Mouse (Mus musculus): ENCODE measurements around the gene Catsper1. TPM values are rescaled to one million over a fixed set of nuclear protein-coding genes. Genes with fewer than 3 reads are reported as not detected.
A peak's percentile ranks its signal among the peaks of the same experiment; 100 is the strongest.
"Not testable (repeated sequence)": the region's sequence is repeated elsewhere in the genome, so short reads cannot be mapped to it uniquely, and the experiment has no call there.

The Catsper1 gene
- 0.08 and 0.46 TPM in 2 replicates for polyA plus RNA-seq (2012; rRNA removed)

GRCm38 (mm10) chr19:5335441-5335840 is at the start of gene Catsper1:
Gene Catsper1 (plus strand): TSS chr19:5335741.
- no peak for DNase-seq (ENCODE audit: low read depth)

GRCm38 (mm10) chr19:5294972-5295735 is 40.4 kb upstream of the Catsper1 start, which contains the start of gene Sf3b2:
Gene Sf3b2 (minus strand): TSS chr19:5295455.
- peak; percentile 89 for DNase-seq (ENCODE audit: low read depth)

- no peak for DNase-seq (ENCODE audit: low read depth)
These were observed 39.8 kb upstream of the Catsper1 start for GRCm38 (mm10) chr19:5295736-5296075.

- no peak for DNase-seq (ENCODE audit: low read depth)
These were observed 38.9 kb upstream of the Catsper1 start for GRCm38 (mm10) chr19:5296630-5297029.

- no peak for DNase-seq (ENCODE audit: low read depth)
These were observed 37.4 kb upstream of the Catsper1 start, which contains the start of gene Gal3st3 for GRCm38 (mm10) chr19:5297903-5298800. Gene Gal3st3 (plus strand): TSS chr19:5298331.

GRCm38 (mm10) chr19:5300588-5300987 is 35.0 kb upstream of the Catsper1 start:
- no peak for DNase-seq (ENCODE audit: low read depth)

GRCm38 (mm10) chr19:5302455-5302854 is 33.1 kb upstream of the Catsper1 start:
- no peak for DNase-seq (ENCODE audit: low read depth)

GRCm38 (mm10) chr19:5306279-5306678 is 29.3 kb upstream of the Catsper1 start:
- DNase-seq (ENCODE audit: low read depth): no peak

- no peak for DNase-seq (ENCODE audit: low read depth)
These were observed 28.4 kb upstream of the Catsper1 start for GRCm38 (mm10) chr19:5306968-5307734.

- DNase-seq (ENCODE audit: low read depth): no peak
These were observed 26.5 kb upstream of the Catsper1 start for GRCm38 (mm10) chr19:5309025-5309424.

GRCm38 (mm10) chr19:5313189-5313588 is 22.4 kb upstream of the Catsper1 start:
- DNase-seq (ENCODE audit: low read depth): no peak

GRCm38 (mm10) chr19:5323801-5324200 is 11.7 kb upstream of the Catsper1 start:
- DNase-seq (ENCODE audit: low read depth): no peak

GRCm38 (mm10) chr19:5327970-5328369 is 7.6 kb upstream of the Catsper1 start:
- DNase-seq (ENCODE audit: low read depth): no peak

- no peak for DNase-seq (ENCODE audit: low read depth)
These were observed 800 bp upstream of the Catsper1 start for GRCm38 (mm10) chr19:5334741-5335140.

GRCm38 (mm10) chr19:5337975-5338374 is 2.4 kb downstream of the Catsper1 start:
- DNase-seq (ENCODE audit: low read depth): no peak

GRCm38 (mm10) chr19:5341360-5341759 is 5.8 kb downstream of the Catsper1 start:
- DNase-seq (ENCODE audit: low read depth): no peak

- no peak for DNase-seq (ENCODE audit: low read depth)
These were observed 10.0 kb downstream of the Catsper1 start for GRCm38 (mm10) chr19:5345297-5346131.

- no peak for DNase-seq (ENCODE audit: low read depth)
These were observed 12.5 kb downstream of the Catsper1 start for GRCm38 (mm10) chr19:5348064-5348463.

- DNase-seq (ENCODE audit: low read depth): no peak
These were observed 13.3 kb downstream of the Catsper1 start for GRCm38 (mm10) chr19:5348526-5349501.

GRCm38 (mm10) chr19:5349502-5349873 is 13.9 kb downstream of the Catsper1 start, which contains the start of gene Cst6:
Gene Cst6 (minus strand): TSS chr19:5349574.
- not testable (repeated sequence) for DNase-seq (ENCODE audit: low read depth)

Measured in gonadal fat pad, adult 2 months (tissue).